Mouse (Mus musculus): ENCODE results near the gene Aqp3.

Aqp3 gene

DNA sequence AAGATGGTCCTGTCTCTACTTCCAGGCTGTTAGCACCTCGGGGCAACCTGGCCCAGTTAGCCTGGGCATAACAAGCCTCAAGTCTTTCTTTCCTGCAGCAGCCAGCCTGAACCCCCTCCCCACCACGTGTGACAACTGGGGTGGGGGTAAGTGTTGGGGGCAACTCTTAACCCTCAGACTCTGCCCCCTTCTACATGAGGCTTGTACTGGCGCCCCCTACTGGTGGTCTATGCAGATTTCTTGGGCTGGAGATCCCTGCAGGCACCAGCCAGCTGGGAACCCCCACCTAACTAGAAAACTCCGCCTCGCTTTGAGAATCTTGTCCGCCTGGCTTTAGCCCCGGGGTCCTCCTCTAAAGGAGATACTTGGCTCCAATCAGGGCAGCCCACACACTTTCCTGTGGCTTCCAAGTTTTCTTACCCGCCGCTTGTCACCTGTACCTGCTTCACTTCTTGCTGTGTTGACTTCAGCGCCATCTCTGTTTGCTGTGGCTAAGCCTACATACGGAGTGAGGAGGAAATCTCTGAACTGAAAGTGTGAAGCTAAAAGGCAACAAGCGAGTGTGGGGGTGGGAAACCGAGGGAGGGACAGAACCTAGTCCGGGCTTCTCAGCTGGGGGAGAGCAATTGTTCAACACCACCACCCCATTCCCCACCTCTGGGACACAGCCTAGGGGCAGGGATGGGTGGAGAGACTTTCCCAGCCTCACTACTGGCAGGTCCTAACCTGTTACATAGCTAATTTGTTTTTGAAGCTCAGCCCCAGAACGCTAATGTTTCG lies 33.9 kb downstream of the Aqp3 start:
- no peak for DNase-seq (ENCODE audit: low spot score in 2 of 2)

DNA sequence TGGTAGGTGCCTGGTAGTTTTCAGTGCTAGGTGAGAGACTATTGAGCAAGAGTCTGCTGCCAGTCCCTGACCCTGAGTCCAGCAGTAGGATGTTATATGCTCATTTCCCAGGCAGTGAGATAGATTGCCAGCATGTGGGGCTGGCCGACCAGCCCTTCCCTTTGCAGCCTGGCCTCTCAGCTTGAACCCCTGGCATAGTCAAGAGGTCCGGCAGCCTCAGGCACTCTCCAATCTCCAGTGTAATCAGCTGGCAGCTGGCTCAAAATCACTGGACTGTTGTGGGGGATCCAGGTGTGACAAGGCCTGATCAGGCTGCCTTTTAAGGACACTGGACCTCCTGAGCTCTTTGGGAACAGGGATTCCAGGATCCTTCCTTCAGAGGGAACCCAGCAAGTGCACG lies 34.6 kb downstream of the Aqp3 start:
- no peak for DNase-seq (ENCODE audit: low spot score in 2 of 2)

DNA sequence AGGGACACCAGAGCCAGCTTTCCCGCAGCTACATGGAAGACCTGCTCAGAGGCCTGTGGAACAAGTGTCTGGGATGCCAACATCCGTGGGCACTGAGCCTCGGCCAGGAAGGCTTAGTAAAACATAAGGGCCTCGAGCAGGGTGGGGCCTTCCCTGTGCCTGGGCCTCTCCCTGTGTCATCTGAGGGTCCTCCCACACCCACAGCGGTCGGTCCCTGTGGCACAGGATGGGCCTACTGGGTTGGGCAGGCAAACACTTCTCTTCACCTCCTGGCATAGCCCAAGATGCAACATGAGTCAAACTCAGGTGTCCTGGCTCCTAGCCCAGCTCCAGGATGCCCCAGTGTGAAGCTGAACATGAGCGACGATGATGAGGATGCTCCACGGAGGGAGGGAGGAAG lies 40.6 kb downstream of the Aqp3 start:
- no peak for DNase-seq (ENCODE audit: low spot score in 2 of 2)

DNA sequence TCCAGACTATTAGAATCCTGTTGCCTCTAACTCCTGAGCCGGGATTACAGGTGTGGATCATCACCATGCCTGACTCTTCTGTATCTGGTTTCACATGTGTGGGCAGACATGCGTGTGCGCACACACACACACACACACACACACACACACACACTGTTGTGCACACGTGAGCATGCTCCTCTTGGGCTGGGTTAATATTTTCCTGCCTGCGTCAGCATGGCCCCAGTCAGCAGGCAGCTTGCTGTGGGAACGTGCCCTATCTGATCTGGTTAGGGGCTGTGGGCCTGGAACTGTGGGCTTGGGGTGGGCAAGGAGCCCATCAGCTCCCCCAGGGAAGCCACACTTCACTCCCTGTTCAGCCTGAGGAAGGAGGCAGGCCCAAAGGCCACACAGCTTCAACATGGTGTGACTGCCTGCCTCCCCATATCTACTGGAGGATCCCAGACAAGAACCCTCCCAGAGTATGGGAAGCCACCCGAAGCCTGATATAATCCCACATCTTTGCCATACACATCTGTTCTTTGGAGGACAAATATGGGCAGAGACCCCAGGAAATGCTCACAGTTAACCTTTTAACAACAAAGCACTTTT lies 41.1 kb downstream of the Aqp3 start:
- DNase-seq (ENCODE audit: low spot score in 2 of 2), result no peak

DNA sequence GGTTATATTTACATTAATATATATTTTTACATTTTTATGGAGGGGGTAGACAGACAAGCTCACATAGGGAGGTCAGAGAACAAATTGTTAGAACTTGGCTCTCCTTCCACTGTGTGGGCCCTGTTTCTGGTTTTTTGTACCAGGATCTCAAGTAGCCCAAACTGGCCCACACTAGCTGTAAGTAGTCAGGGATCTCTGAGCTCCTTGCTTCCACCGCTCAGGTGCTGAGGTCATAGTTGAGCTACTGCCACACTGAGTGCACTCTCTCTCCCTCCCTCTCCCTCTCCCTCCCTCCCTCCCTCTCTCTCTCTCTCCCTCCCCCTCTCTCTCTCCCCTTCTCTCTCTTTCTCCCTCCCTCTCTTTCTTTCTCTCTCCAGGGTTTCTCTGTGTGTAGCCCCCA lies 41.7 kb downstream of the Aqp3 start:
- DNase-seq (ENCODE audit: low spot score in 2 of 2), result no peak

DNA sequence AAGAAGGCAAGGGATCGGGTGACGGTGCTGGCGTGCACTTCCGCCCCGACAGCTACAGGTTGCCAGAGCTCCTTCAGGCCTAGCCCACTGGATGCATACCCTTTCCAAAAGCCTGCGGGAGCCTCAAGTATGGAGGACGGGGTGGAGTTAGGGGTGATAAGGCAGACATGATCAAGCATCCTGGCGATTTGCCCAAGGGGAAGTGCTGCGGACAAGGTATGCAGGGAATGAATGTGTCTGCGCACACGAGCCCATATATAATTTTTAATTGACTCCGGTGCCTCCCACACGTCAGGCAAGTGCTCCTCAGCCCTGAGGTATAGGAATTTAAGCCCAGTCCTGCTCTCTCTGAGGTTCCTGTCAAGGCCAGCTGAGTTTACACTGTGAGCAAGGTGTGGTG lies 42.9 kb downstream of the Aqp3 start:
- no peak for DNase-seq (ENCODE audit: low spot score in 2 of 2)

DNA sequence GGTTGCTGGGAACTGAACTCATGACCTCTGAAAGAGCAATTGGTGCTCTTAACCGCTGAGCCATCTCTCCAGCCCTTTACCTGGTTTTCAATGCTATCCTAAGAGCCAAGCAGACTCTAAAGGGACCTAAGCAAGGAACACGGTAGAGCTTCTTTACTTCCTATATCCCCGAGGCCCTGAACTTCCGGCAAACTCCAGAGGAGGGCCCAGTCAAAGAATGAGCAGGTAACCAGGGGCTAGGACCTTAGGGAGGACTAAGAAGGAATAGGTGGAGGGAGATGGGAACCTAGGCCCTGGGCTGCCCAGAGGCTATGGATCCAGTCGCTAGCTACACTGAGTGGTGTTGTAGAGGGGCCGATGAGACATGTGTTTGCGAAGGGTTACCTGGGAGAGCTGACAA lies 46.2 kb downstream of the Aqp3 start:
- no peak for DNase-seq (ENCODE audit: low spot score in 2 of 2)

DNA sequence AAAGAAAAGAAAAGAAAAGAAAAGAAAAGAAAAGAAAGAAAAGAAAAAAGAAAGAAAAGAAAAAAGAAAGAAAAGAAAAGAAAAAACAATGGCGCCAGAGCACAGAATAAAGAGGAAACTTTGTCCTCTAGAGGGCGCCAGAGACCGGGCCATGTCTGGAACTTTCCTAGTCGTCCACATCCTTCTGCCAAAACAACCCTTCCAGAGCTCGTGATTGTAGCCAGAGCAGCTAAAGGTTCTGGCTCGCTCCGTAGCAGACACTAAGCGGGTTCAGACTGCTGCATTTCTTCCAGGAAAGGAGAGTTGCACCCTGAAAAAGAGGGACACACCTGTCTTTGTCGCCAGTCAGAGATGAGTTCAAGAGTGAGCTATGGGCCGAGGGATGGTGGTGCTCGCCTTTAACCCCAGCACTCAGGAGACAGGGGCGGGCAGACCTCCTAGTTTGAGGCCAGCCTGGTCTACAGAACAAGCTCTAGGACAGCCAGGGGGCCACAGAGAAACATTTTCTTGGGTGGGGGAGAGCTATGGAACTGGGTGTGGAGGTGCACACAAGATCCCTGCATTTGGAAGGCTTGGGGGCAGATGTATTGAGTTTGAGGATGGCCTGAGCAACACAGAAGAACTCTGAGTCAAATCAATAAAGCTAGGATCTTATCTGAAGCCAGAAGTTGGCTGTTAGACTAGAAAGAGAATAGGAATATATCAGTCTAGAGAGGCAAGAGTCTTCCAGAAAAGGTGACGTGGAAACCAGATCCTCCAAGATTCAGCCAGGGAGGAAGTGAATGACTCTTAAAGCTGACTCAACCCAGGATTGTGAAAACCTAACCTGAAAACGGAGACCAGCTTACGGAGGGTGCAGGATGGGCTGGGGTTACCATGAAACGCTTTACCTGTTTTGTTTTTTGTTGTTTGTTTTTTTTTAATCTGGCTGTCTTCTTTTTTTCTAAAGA lies 47.0 kb downstream of the Aqp3 start:
- DNase-seq (ENCODE audit: low spot score in 2 of 2), result peak; percentile 79 to 88

DNA sequence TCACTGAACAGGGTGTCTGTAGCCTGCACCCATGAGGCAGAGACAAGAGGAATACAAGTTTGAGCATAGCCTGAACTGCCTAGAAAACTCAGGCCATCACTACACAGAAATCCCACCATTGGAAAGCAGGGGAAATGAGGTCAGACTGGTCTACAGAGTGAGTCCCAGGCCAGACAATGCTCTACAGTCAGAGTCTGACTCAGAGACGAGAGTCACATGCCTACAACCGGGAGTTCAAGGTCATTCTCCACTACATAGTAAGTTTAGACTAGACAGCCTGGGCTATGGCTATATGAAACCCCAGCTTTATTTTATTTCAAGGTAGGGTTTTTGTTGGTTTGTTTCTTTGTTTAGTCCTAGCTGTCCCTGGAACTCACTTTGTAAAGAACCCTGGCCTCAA lies 49.1 kb downstream of the Aqp3 start:
- DNase-seq (ENCODE audit: low spot score in 2 of 2), result no peak

DNA sequence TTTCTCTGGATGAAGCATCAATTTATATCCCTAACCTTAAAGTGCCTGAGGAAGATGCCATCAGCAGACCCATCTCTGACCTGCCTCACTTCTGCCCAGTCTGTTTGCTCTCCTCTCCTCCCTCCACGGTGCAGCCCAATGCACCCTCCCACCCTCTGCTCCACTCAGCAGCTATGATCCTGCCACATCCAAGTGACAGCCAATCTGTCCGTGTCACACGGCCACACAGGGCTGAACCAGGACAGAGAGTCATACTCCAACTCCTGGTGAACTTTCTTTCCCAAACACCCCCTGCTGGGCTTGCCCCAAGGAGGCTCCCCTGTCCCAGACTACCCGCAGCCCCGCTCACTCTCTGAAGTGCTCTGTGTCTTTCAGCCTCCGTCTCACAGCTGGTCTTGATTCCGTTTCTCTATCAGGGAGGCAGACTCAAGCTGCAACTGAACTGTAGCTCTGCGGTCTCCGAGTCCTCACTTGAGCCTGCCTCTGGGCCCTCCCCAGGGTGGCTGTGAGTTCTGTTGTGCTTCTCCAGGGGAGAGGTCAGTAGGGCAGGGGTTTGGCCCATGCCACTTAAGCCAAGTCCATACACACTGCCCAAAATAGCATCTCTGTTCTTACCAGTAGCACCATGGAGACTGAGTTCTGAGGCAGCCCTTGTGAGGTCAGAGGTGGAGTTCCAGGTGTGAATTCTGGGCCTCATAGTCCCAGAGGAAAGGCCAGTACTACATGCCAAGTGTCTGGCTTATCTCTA lies 50.3 kb downstream of the Aqp3 start, which contains the start of gene Aqp7:
Gene Aqp7 (minus strand): TSS at position 616 of the 748 bp plus-strand sequence.
- no peak for DNase-seq (ENCODE audit: low spot score in 2 of 2)

DNA sequence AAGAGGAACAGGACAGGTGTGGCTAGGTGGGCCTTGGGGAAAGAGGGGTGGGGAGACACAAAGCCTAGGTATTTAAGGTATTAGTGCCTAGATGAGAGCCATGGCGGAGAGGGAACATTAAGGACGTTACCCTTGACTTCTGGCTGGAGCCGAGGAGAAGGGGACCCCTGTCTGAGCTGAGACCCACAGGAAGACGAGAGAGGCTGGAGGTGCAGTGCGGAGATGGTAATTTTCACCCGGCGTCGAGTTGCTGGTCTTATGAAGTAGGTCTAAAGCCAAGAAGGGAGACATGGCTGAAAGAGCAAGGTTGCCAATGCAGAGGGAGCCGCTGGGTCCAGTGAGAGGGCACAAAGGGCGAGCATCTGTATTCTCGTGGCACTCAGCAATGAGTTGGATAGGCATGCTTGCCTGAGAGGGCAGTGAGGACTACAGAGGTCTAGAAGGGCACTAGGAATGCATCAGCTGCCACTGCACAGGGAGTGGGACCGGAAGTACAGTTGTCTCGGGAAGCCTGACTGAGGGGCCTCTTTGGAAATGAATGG lies 51.7 kb downstream of the Aqp3 start:
- no peak for DNase-seq (ENCODE audit: low spot score in 2 of 2)

DNA sequence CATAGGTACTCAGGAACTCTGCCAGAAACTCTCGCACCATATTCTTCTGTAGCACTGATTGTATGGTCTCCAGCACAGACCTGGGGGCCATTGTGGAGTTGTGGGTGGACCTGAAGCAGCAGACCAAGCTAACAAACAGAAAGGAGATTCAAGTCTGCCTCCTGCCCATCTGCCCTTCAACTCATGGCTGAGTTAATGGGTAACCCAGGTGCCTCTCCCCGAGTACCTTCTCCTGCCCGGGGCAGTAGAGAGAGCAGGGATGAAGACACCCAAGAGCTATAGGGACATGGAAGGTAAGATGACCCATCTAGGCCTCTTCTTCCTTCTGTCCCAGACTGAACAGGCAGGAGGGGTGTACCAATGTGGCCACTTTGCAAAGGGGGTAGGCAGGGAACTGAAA lies 52.7 kb downstream of the Aqp3 start:
- no peak for DNase-seq (ENCODE audit: low spot score in 2 of 2)

DNA sequence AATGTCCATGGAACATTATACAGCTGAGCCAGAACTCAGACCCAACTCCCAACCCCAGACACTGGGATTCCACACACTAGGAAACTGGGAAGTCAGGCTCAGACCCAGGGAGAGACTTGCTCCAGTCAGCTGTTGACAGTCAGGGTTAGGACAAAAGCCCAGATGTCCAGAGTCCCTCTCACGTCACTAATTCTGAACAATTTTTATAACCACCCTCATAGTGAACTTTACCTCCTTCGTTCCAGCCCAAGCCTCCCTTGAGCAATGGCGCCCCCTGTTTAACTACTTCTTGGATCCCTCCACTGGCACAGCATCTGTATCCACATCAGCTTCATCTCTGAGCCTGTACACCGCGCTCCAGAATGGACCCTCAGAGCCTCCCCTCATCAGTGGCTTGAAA lies 54.0 kb downstream of the Aqp3 start:
- DNase-seq (ENCODE audit: low spot score in 2 of 2), result no peak

DNA sequence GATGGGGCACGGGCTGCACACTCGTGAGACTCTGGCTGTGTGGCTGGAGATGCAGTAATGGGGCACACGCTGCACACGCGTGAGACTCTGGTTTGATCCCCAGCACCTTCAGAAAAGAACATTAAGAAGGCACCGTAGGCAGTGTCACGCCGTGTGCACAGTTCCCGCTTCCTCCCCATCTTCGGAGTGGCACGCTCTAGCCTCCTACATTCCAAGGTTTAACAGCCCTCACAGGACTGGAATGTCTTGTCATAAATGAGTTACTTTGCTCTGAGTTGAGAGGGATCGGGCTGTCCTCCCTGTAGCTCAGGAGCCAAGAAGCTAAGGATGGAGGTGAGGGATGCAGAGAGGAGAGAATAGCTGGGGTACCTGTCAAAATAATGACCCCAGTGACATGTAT lies 55.1 kb downstream of the Aqp3 start:
- DNase-seq (ENCODE audit: low spot score in 2 of 2), result no peak
